Mouse (Mus musculus): ENCODE results near the gene Sox12. TPM values are rescaled to one million over a fixed set of nuclear protein-coding genes. Genes with fewer than 3 reads are reported as not detected.

Sox12 gene
- polyA plus RNA-seq, 1 experiment from 2014 or later: 11.9 TPM

GRCm38 (mm10) chr2:152346776-152347465 lies 50.9 kb downstream of the Sox12 start:
- H3K27ac ChIP-seq: no peak overlapping the region
- WGBS: 42% methylated on average over 9 of the region's 9 CpGs
- peaks cover 19% of the 10 kb centered on the region for H3K4me1 ChIP-seq
- H3K4me2 ChIP-seq (replicated peaks): no peak overlapping the region
- H3K27me3 ChIP-seq: peaks cover 17% of the 10 kb centered on the region
- no peak for ATAC-seq (ENCODE audit: low FRiP score, low read depth)
- H3K9me3 ChIP-seq: no peaks in the 10 kb centered on the region
- H3K4me3 ChIP-seq: no peak overlapping the region
- H3K36me3 ChIP-seq: no peaks in the 10 kb centered on the region
- H3K9ac ChIP-seq: no peak overlapping the region

- H3K9me3 ChIP-seq: no peaks in the 10 kb centered on the region
- peaks cover 17% of the 10 kb centered on the region for H3K27me3 ChIP-seq
- no peak for ATAC-seq (ENCODE audit: low FRiP score, low read depth)
- H3K4me3 ChIP-seq: no peak overlapping the region
- no peaks in the 10 kb centered on the region for H3K36me3 ChIP-seq
- no peak overlapping the region for H3K4me2 ChIP-seq (replicated peaks)
- WGBS: 48% methylated on average over 6 of the region's 6 CpGs
- no peak overlapping the region for H3K9ac ChIP-seq
- no peak overlapping the region for H3K27ac ChIP-seq
- H3K4me1 ChIP-seq: peaks cover 19% of the 10 kb centered on the region
Observed at GRCm38 (mm10) chr2:152345393-152345792, 52.5 kb downstream of the Sox12 start.

GRCm38 (mm10) chr2:152344909-152345308 lies 53.0 kb downstream of the Sox12 start:
- WGBS: 64% methylated on average over 5 of the region's 5 CpGs
- no peak for ATAC-seq (ENCODE audit: low FRiP score, low read depth)
- Histone ChIP-seq H3K9me3 (no peaks in the 10 kb centered on the region), H3K4me3 (no peak overlapping the region), H3K36me3 (no peaks in the 10 kb centered on the region), H3K4me1 (peaks cover 17% of the 10 kb centered on the region), H3K9ac (no peak overlapping the region), H3K4me2 (replicated peaks) (no peak overlapping the region), H3K27ac (no peak overlapping the region), H3K27me3 (peaks cover 17% of the 10 kb centered on the region)

GRCm38 (mm10) chr2:152344361-152344760 lies 53.5 kb downstream of the Sox12 start:
- Histone ChIP-seq H3K4me1 (peaks cover 11% of the 10 kb centered on the region), H3K9me3 (no peaks in the 10 kb centered on the region), H3K4me3 (peak overlapping the region; percentile 56), H3K36me3 (no peaks in the 10 kb centered on the region), H3K4me2 (replicated peaks) (peak overlapping the region; percentile 89), H3K27ac (no peak overlapping the region), H3K27me3 (peaks cover 17% of the 10 kb centered on the region), H3K9ac (peak overlapping the region; percentile 71)
- WGBS: 10% methylated on average over 10 of the region's 10 CpGs
- 0 out of 2 replicates have a peak, but pooled peaks have one; percentile 22 for ATAC-seq (ENCODE audit: low FRiP score, low read depth)

Other genes starting within 250 kb of the Sox12 start
- gene Csnk2a1, start 171.2 kb downstream of the Sox12 start, polyA plus RNA-seq (2015; fragmentation: Nextera tagmentation; extraction: Ambion mirVana): 99.4 and 109 TPM in 2 replicates
- 47.1 and 47.7 TPM in 2 replicates for gene Tbc1d20, start 104.2 kb downstream of the Sox12 start, polyA plus RNA-seq (2015; fragmentation: Nextera tagmentation; extraction: Ambion mirVana)
- gene Rbck1, start 65.4 kb downstream of the Sox12 start, polyA plus RNA-seq (2015; fragmentation: Nextera tagmentation; extraction: Ambion mirVana): 83.3 and 86.9 TPM in 2 replicates
- 1.5 and 2.2 TPM in 2 replicates for gene Trib3, start 54.0 kb downstream of the Sox12 start, polyA plus RNA-seq (2015; fragmentation: Nextera tagmentation; extraction: Ambion mirVana)
- gene Nrsn2, start 21.4 kb downstream of the Sox12 start, polyA plus RNA-seq (2015; fragmentation: Nextera tagmentation; extraction: Ambion mirVana): 4.4 and 4.6 TPM in 2 replicates
- 45.5 and 48.6 TPM in 2 replicates for gene Zcchc3, start 17.0 kb upstream of the Sox12 start, polyA plus RNA-seq (2015; fragmentation: Nextera tagmentation; extraction: Ambion mirVana)
- 0.18 and 0.19 TPM in 2 replicates for gene 6820408C15Rik, start 17.5 kb upstream of the Sox12 start, polyA plus RNA-seq (2015; fragmentation: Nextera tagmentation; extraction: Ambion mirVana)
- gene Defb23, start 66.6 kb upstream of the Sox12 start, polyA plus RNA-seq (2015; fragmentation: Nextera tagmentation; extraction: Ambion mirVana): not detected in 2 replicates
- gene Defb20, start 79.0 kb upstream of the Sox12 start, polyA plus RNA-seq (2015; fragmentation: Nextera tagmentation; extraction: Ambion mirVana): not detected in 2 replicates
- gene Defb22, start 92.1 kb upstream of the Sox12 start, polyA plus RNA-seq (2015; fragmentation: Nextera tagmentation; extraction: Ambion mirVana): not detected in 2 replicates
- gene Defb26, start 113.6 kb upstream of the Sox12 start, polyA plus RNA-seq (2015; fragmentation: Nextera tagmentation; extraction: Ambion mirVana): not detected in 2 replicates
- gene Defb28, start 120.2 kb upstream of the Sox12 start, polyA plus RNA-seq (2015; fragmentation: Nextera tagmentation; extraction: Ambion mirVana): not detected in 2 replicates
- gene Defb29, start 142.0 kb upstream of the Sox12 start, polyA plus RNA-seq (2015; fragmentation: Nextera tagmentation; extraction: Ambion mirVana): not detected in 2 replicates
- gene Gm17416, start 171.3 kb upstream of the Sox12 start, polyA plus RNA-seq (2015; fragmentation: Nextera tagmentation; extraction: Ambion mirVana): not detected in 2 replicates
- not detected in 2 replicates for gene Defb21, start 174.7 kb upstream of the Sox12 start, polyA plus RNA-seq (2015; fragmentation: Nextera tagmentation; extraction: Ambion mirVana)
- gene Defb19, start 182.2 kb upstream of the Sox12 start, polyA plus RNA-seq (2015; fragmentation: Nextera tagmentation; extraction: Ambion mirVana): not detected in 2 replicates
- gene Defb45, start 201.3 kb upstream of the Sox12 start, polyA plus RNA-seq (2015; fragmentation: Nextera tagmentation; extraction: Ambion mirVana): not detected in 2 replicates
- not detected in 2 replicates for gene Defb36, start 206.3 kb upstream of the Sox12 start, polyA plus RNA-seq (2015; fragmentation: Nextera tagmentation; extraction: Ambion mirVana)
- gene Defb25, start 225.0 kb upstream of the Sox12 start, polyA plus RNA-seq (2015; fragmentation: Nextera tagmentation; extraction: Ambion mirVana): 2.0 TPM in 1 of 2 replicates, not detected in the other
- gene Rem1, start 228.9 kb upstream of the Sox12 start, polyA plus RNA-seq (2015; fragmentation: Nextera tagmentation; extraction: Ambion mirVana): 2.1 and 2.9 TPM in 2 replicates

Measured in limb, embryonic 13.5 days (tissue).